Mouse (Mus musculus) liver, postnatal 0 days (tissue): ENCODE measurements around the gene Brpf3.

Experiments
- CTCF ChIP-seq: sonication (generic); IDR thresholded peaks from 2 replicates; pipeline ENCODE4 v1.5.1; 2016; ENCODE audit warnings: antibody characterized with exemption, low read depth
- EP300 ChIP-seq: IDR thresholded peaks from 2 replicates; pipeline ENCODE4 v1.6.1; 2016; ENCODE audit warnings: antibody characterized with exemption, low read depth, mild to moderate bottlenecking

DNA sequence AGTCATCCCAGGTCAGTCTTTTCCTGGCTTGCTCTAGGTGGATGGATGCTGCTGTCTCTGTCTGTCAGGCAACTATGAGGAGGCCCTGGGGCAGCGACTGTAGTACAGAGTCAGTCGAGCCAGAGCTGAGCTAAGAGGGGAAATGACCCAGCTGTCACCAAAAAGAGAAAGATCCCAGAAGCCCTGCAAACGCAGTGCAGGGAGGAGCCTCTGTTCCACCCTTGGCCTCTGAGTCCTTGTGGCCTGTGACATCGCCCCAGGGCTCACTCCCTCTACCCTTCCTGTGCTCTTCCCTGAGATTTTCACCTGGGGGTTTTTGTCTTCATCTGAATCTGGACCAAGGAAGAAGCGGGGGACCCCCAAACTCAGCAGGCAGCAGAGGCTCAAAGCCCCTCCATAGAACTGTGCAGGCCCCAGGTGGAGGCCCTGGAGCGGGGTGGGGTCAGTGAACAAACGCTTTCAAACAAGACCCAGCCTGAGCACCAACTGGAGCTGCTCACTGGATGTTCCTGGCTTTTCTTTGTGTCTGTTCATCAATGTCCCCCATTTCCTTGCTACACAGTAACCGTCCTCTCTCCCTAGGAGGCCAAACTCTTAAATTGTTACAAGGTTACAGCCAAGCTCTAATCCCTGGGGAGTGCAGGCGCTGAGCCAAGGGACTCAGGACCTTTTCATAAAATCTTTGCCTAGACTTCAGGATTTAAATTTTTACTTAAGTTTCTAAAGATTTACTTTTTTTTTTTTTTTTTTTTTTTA lies 19.4 kb upstream of the Brpf3 start:
- no peak for TF ChIP-seq CTCF
- no peak for TF ChIP-seq EP300
